Mouse (Mus musculus) olfactory bulb, adult 2 months (tissue): ENCODE results near the gene Exd2.

Experiments
- CTCF ChIP-seq: fragments of 200-500 bp; IDR thresholded peaks from 2 replicates; pipeline ENCODE4 v1.5.1; 2012; ENCODE audit warnings: low read depth, mild to moderate bottlenecking, low read length, moderate library complexity; ENCODE audit not compliant: insufficient read depth
- POLR2A ChIP-seq: fragments of 200-500 bp; IDR thresholded peaks from 2 replicates; pipeline ENCODE4 v1.6.1; 2012; ENCODE audit warnings: mild to moderate bottlenecking, low read depth, low read length, moderate library complexity; ENCODE audit not compliant: insufficient read depth

DNA sequence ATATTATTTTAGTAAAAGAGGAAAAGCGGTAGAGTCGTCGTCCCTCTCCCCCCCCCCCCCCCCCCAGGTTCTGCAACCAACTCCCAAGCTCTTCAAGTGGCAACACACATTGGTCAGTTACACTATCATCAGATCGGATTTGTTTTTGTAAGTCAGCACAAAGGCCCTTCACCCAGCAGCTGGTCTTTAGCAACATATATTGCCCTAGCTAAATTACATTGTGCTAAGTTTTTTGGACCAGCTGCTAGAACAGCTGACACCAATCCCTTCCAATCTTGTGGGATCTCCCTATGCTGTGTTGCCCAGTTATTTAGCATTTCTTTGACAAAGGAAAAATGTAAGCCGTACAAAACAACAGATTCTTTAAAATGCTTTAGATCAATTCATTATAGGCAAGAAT, 4.9 kb upstream of the Exd2 start:
- TF ChIP-seq CTCF = no peak
- no peak for TF ChIP-seq POLR2A
